Mouse (Mus musculus) MEL-GATA-1-ER (cell line): ENCODE data around the gene Ssx2ip.
A peak's percentile ranks its signal among the peaks of the same experiment; 100 is the strongest.

ENCODE experiments used
- DNase-seq: peaks from one replicate; pipeline ENCODE4 v3.0.0-alpha.2; 2012; ENCODE audit warnings: low read depth; ENCODE audit errors: extremely low read depth

Ssx2ip gene

DNA sequence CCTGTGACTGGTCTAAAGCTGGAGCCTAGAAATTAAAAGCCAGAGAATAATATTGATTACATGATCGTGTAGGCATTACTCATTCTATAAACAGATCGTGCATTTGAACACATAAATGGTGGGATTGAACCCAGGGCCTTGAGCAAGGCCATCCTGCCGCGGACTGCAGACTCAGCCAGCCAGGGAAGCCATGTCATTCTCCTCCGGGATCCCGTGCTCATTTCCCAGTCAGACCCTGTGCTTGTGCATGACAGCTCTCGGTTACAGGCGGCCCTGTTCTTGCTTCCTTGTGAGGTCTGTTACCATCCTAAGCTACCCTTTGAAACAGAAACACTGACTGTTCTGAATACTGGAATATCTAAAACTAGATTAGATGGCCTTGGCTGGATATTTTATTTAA, 30.2 kb downstream of the Ssx2ip start:
- DNase-seq = no peak

GRCm38 (mm10) chr3:146435533-146435932, 31.1 kb downstream of the Ssx2ip start:
- no peak for DNase-seq

DNA sequence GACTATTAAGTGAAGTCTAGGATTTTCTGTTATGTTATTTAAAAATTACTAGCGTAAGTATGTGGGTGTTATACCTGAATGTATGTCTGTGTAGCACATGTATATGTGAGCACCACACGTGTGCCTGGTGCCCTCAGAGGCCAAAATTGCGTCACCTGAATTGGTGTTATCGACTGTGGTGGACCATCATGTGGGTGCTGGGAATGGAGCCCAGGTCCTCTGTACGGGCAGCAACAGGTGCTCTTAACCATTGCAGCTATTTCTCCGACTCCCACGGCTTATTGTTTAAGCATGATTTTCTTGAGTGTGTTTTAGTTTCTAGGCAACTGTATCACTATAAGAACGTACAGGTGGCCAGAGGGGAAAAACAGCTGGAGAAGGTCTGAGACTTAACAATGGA, 31.7 kb downstream of the Ssx2ip start:
- no peak for DNase-seq

- no peak for DNase-seq
These were observed 35.6 kb downstream of the Ssx2ip start for GRCm38 (mm10) chr3:146440011-146440410.

- no peak for DNase-seq
These were observed 36.0 kb downstream of the Ssx2ip start for GRCm38 (mm10) chr3:146440422-146440821.

GRCm38 (mm10) chr3:146442484-146442883, 38.0 kb downstream of the Ssx2ip start:
- DNase-seq = no peak

- DNase-seq = no peak
These were observed 38.5 kb downstream of the Ssx2ip start for GRCm38 (mm10) chr3:146442936-146443335.

GRCm38 (mm10) chr3:146443380-146443779, 38.9 kb downstream of the Ssx2ip start:
- DNase-seq = no peak

GRCm38 (mm10) chr3:146444880-146445279, 40.4 kb downstream of the Ssx2ip start:
- DNase-seq = no peak

- DNase-seq = no peak
These were observed 42.7 kb downstream of the Ssx2ip start for GRCm38 (mm10) chr3:146447156-146447555.

DNA sequence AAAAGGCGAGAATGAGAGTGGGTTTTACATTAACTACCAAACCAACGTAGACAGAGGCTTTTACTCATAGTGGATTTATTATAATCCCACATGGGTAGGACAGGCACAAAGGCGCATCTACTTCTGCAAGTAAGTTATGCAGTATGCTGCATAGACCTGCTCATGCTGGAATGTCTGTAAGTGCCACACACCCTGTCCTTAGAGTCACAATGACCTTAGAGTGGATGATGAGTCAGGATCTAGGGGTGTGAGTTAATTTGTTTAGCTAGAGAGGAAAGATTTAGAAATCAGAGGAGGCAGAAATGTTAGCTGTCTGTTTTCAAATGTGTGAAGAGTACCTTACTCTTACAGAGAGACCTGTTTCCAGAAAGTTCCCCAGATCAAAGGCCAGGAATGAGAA, 43.2 kb downstream of the Ssx2ip start:
- no peak for DNase-seq

GRCm38 (mm10) chr3:146448372-146448771, 43.9 kb downstream of the Ssx2ip start:
- no peak for DNase-seq

DNA sequence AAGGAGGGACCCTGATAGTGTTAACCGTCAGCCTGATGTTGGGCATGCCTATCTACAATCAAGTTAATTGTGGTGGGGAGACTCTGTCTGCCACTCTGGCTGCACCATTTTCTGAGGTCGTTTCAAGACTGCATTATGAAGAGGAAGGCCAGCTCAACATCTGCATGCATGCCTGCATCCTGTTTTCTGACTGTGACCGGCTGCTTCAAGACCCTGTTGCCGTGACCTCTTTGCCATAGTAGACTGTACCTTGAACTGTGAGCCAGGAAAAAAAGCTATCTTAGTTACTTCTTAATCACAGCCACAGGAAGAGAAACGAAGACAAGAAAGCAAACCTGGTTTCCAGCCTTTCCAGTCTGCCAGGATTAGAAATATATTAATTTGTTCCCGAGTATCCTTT, 44.5 kb downstream of the Ssx2ip start:
- no peak for DNase-seq

- DNase-seq = no peak
These were observed 45.4 kb downstream of the Ssx2ip start, which contains the start of gene Ctbs for GRCm38 (mm10) chr3:146449745-146450250. Gene Ctbs (plus strand): TSS chr3:146449795.

DNA sequence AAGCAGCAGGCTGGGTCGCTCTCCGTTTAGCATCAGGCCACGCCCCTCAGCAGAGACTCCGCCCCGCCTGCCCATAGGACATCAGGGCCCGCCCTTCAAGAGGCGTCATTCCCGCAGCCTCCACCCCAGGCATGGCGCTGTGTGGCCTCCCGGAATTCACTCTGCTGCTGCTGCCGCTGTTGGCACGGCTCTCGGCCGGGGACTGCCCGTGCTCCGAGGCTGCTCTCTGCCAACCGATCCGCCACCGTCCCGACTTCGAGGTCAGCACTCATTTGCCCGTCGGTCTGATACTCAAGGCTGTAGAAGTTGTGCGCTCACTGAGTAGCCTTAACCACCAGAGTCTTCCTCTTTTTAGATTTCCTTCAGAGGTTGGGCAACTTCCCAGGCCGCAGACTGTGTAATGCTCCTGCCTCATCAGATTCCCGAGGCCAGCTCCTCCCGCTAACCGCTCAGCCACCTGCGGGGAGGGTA, 46.0 kb downstream of the Ssx2ip start:
- peak; percentile 85 for DNase-seq

DNA sequence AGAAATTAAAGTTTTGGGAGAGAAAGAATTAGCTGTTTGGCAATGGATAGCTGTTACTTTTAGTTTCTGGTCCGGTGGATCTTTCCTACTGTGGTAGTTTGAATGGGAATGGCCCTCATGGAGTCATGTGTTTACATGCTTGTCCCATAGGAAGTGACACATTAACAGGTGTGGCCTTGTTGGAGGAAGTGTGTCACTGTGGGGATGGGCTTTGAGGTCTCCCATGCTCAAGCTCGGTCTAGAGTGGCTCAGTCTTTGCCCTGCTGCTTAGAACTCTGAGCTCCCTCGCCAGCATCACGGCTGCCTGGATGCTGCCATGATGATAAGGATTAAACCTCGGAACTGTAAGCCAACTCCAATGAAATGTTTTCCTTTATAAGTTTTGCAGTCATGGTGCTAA, 46.9 kb downstream of the Ssx2ip start:
- peak; percentile 6 for DNase-seq

DNA sequence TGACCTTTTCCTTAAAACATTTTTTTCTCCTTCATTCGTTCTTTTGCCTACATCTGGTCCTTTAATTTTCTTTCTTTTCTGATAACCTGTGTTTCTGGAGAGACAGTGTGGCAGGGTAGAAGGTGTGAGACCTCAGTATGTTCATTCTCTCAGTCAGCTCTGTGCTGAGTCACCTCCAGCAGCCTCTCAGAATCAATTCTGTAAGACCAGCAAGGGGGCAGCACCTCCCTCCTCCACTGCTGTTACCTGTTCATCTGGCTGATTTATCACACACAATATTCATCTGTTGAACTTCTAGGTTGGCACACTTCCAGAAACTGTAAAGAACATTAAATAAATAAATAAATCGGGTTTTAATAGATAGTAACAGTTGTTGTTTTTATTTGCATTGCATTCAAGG, 58.5 kb downstream of the Ssx2ip start:
- DNase-seq = no peak

- DNase-seq = no peak
These were observed 64.8 kb downstream of the Ssx2ip start for GRCm38 (mm10) chr3:146469226-146469625.

- DNase-seq = no peak
These were observed 68.2 kb downstream of the Ssx2ip start for GRCm38 (mm10) chr3:146472657-146473056.

- no peak for DNase-seq
These were observed 69.3 kb downstream of the Ssx2ip start for GRCm38 (mm10) chr3:146473741-146474140.

- no peak for DNase-seq
These were observed 70.0 kb downstream of the Ssx2ip start for GRCm38 (mm10) chr3:146474428-146474827.

DNA sequence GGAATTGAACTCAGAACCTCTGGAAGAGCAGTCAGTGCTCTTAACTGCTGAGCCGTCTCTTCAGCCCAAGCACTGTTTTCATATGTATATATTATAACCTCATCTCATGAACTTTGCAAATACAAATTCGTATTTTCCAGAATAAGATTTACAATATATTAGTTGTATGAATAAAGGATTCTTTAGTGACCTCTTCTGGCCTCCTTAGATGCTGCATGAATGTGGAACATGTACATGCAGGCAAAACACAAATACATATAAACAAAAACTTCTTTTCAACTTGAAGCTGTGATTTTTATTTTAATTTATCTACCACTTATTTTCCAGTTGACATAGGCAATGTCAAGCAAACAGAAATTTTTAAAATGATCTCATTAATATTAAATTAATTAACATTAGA, 77.6 kb downstream of the Ssx2ip start:
- no peak for DNase-seq

GRCm38 (mm10) chr3:146486464-146486863, 82.0 kb downstream of the Ssx2ip start:
- no peak for DNase-seq
